Mouse (Mus musculus) c-Kit-positive CD71-negative TER-119-negative erythroid progenitor cells, embryonic 14.5 days (primary cell): ENCODE measurements around the gene Med24.
"Not testable (repeated sequence)": the region's sequence is repeated elsewhere in the genome, so short reads cannot be mapped to it uniquely, and the experiment has no call there.

Experiments used
- DNase-seq: peaks from one replicate; pipeline ENCODE4 v3.0.0-alpha.2; 2013; ENCODE audit warnings: low read depth

Med24 gene

DNA sequence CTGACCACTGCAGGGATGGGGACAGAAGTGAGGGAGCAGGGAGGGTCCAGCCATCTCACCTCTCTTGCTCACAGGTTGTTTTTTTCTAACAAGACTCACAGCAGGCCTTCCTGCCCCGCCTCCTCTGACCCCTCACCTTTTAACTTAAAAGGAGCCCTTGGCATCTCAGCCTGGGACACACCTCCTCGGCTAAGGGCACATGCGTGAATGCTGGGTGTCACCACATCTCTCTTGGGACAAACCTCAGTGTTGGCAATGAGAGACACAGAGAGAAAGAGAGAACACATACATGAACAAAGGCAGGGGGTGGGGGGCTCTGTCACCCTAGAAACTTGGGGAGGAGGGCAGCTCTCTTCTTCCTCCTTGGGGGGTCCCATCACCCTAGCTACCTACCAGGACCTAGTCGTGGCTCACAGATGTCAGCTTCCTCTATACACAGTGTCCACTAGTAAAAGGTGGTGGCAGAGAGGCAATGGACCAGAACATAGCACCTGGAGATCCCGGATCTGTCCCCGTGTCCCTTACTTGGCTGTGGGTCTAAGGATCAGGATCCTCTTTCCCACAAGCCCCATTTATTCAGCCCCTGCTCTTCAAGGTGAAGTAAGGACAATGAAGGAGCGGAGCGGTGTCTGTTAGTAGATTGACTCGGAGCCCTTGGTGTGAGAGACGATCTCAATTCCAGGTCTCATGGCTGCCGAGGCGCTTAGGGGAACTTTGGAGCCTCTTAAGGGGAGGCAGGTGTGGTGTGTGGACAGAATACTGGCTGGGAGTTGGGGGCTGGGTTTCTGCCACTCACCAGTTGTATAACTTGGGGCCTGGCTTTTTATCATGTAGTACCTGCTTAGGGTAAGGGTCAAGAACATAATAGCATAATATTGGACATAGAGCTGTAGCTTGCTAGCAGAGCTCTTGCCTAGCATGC lies 17.0 kb upstream of the Med24 start:
- DNase-seq, result no peak

DNA sequence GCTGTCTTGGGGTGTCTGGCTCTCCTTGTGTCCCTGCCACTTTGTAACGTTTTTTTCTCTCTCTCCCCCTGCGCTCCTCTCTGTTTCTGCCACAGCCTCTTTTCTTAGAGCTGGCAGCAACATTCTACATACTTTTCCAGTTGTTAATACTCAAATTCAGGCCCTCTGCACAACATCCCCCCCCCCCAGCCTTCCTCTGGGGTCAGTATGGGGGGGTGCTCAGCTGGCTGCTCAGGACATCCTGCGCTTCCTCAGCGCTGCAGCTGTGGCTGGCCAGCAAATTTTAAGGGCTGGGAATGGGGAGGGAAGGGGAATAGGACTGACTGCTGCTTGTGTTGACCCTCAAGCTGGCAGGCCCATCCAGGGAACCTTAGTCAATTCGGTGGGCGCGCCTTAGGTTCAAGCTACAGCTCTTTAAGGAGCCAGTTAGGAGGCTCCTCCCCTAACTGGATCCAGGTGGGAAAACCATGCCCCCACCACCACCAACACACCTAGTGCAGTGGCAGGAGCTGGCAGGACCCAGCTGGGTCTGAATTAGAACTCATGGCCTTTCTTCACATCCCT lies 15.3 kb upstream of the Med24 start:
- no peak for DNase-seq

DNA sequence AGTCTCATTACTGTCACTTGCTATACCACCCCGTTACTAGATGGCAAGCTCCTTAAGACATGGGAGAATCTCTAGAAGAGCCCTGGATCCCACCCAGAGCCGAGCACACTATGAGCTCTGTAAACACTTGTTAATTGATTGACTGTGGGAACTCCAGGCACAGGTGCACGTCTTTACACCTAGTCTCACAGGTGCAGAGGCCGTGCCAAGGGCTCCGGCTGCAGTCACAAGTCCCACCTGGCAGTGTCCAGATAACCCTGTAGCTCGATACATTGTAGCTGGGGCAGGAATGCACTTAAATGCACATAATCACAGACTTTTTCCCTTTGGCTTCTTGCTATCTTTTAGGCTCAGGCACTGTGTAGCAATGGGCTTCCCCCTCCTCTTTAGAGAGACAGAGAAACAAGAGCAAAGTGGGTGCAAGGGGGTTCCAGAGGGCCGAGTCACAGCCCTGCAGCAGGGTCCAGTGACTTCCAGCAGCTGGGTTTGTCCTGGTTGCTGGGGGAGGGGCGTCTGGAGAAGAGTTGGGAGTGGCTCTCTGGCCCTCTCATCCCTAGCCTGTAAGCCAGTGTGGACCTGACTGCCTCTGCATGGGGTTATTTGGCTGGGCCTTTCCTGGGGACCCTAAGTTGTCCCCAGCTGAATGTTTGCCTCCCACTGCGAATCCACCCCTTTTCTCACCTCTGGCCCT lies 14.6 kb upstream of the Med24 start:
- no peak for DNase-seq

DNA sequence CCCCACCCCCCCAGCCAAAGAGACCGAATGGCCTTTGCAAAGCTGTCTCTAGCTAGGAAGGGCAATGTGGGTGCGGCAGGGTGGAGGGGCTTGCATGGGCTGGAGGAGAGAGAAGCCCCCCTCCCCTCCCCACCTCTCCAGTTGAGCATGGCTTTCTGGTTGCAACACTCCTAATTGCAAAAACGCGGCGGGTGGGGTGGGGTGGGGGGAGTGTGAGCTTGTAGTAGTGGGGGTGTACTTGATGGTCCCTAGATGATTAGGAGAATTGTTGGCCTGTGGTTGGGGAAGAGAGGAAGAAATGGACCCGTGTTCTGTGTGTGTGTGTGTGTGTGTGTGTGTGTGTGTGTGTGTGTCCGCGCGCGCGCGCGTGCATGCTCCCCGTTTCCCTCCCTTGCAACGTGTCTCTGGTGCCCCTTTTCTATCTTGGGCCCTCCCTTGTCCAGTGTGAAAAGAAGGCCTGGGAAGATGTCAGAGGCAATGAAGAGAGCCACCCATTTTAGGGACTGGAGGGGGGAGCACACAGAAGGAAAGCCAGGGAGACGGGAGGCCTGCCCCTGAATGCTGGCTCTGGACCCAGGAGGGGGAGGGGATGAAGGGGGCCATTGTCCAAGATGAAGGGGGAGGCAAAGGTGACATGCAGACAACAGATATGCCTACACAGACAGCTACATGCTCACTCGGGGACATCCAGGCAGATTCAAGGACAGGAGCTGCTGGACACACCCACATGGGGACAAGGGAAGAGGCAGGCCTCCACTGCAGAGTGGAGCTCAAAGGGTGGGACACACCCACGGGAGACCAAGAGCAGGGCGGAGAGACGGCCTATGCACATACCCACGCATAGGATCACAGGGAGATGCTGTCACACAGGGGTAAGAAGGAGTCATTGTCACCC lies 13.4 kb upstream of the Med24 start:
- DNase-seq, result no peak

DNA sequence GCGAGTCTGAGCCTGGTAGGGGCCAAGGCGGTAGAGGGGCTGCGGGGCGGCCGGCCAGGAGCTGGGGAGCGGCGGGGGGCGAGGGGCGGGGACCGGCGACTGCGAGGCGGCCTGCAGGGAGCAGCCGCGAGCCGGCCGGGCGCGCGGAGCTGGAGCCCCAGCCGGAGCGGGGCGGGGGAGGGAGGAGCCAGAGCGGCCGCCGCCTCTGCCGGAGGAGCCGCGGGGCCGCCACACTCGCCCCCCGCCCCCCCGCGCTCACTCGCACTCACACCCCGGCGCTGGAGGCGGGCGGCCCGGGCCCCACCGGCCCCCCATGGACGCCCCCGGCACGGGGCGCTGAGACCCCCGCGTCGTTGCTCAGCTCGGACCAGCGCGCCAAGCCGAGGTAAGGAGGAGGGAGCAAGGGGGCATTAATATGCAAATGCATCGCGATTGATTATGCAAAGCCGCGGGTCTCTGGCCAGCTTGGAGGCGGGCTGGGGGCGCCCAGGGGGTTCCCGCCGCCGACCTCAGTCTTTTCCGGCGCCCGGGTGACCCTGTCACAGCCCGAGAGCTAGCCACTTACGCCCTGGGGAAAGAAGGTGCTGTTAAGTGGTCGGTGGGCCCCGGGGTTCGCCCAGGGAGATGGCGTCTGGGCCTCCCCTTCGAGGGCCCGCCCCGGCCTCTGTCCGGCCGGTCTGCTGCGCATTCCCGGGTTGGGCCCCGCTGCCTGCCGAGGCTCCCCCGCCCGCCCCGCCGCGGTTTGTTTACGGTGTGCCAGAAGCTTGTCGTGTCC lies 12.6 kb upstream of the Med24 start:
- DNase-seq, result no peak

DNA sequence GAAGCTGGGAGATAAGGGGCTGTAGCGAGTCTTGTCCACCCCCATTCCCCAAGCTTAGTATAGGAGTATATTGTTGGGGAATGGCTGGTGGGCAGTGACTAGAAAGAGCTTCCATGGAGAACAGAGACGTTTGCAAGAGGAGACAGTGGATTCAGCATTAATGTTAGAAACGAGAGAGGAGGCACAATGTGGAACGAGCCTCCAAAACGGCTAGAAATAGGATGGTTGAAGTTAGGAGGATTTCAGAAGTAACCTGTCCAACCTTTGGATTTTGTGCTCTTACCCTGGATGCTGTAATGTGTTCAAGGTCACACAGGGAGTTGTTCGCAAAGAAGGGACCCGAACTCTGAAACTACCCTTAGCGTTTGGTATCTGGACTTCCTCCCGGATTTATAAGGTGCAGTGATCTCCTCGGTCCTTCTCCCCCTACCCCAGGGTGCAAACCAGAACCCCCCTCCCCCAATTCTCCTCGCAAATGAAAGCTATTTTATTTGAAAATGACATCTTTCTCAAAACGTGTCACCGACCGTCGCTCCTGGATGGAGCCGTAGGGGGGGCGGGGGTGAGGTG lies 11.9 kb upstream of the Med24 start:
- no peak for DNase-seq

DNA sequence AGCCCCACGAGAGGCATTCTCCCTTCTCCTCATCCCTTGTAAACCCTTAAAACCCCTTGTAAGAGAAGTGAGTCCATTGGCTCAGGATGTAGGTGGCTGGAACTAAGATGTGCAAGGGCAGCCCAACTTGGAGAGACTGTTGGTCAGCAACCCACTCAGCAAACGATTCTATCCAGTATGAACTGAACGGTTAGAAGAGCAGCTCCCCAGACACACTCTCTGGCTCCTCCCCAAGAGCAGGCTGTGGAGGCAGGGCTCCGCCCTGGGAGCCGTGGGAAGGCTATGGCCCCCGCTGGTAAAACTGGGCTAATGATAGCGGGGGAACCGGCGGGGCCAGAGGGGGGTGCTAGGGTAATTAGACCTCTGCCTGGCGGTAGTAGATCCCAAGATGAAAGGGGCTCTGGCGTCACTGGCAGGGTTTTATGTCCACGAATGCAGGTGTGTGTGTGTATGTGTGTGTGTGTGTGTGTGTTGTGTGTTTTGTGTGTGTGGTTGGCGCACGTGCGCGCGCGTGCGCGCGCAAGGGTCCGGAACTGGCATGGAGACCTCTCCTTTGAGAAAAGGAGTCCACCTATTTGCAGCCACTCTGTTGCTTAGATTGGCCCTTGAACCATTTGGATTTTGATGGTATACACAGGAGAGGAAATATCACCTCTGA lies 11.3 kb upstream of the Med24 start, which contains the start of gene Thra:
TSS of gene Thra (plus strand) at position 246 of the 658 bp plus-strand sequence.
- DNase-seq, result no peak

DNA sequence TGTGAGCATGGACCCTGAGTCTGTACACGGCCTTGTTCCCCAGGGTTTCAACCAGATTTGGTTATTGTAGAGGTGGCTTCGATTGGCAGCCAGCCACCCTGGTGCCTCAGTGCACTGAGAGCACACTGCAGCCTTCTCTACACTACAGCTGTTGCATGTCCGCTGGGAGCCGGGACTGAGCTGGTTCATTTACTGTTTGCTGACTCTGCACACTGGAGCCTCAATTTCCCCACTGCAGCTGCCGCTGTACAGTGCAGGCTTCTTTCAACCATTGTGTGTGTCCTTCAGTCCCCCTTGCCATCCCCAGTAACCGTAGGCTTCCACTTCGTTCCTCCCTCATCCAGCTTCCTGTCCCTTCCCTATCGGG lies 10.8 kb upstream of the Med24 start:
- no peak for DNase-seq

DNA sequence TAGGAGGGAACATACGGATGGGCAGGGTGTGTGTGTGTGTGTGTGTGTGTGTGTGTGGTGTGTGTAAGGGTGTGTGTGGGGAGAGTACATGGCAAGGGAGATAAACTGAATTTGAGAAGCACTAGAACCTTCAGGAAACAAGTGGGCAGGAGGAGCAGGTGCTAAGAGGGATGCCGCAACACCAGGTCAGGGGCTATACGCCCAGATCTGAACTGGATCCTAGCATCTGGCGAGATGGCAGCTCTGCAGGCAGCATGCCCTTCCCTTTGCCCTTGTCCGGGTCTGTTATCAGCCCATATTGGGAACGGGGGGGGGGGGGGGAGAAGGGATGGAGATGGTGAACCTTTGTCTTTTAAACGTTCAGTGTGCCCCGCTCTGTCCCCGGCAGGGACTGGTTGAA lies 9.7 kb upstream of the Med24 start:
- DNase-seq, result no peak

DNA sequence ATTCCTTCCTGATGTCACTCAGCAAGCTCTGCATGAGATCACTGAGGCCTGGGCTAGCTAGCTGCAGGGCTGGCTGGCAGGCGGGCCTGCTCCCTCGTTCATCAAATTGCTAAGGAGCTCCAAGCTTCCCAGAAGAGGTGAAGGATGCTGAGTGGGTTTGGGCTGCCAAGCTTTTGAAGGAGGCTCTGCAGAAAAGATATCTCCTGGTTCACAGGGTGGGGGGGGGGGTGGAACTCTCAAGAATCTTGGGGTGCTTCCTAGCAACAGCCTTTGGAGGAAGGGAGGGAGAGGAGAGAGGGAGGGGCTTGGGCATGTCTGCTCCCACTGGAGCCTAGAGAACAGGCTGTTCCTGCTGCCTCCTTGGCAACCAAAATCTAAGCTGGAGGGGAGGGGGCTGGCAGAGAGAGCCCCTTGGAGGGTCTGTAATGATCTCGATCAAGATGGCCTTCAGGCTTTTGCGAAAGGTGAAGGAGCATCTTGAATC lies 9.2 kb upstream of the Med24 start:
- DNase-seq, result no peak

DNA sequence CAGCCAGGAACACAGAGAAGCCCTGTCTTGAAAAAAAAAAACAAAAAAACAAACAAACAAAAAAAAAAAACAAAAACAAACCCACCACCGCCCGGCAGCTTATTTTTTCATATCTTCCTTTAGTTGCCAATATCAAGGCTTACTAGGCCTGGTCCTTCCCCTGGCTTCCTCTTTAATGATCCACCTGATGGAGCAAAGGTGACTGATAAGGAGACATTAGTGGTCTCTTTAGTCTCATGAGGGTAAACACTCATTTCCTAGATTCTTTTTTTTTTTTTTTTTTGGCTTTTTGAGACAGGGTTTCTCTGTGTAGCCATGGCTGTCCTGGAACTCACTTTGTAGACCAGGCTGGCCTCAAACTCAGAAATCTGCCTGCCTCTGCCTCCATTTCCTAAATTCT lies 8.0 kb upstream of the Med24 start:
- not testable (repeated sequence) for DNase-seq

DNA sequence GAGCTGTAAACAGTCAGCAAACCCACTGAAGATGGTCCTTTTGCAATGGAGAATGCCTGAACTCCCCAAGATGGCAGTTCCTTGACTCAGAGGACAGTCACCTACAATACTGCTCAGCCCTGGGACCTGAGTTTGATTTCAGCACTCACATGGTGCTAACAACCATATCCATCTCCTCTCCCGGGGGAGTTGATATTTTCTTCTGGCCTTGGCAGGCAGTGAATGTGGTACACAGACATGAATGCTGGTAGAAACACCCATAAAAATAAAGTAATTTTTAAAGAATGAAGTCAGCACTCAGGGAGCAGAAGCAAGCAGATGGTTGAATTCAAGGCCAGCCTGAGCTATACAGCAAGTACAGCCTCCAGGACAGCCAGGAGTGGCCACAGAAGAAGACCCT lies 6.9 kb upstream of the Med24 start:
- no peak for DNase-seq

DNA sequence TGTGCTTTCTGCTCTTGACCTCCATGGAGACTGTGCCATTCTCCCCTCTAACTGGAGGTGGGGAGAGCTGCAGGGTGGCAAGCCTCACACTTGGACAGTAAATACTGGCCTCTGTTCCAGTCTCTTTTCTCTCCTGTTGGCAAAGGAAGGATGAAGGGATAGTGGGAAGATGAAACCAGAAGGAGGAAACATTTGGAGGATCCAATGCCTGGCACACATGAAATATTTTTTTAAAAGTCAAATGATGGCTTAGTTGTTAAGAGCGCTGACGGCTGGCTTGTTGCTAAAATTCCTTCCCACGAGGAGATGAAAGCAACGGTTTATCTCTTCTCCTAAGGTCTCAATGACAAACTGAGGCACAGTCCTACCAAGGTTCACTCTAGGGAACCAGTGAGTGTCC lies 5.9 kb upstream of the Med24 start:
- no peak for DNase-seq

DNA sequence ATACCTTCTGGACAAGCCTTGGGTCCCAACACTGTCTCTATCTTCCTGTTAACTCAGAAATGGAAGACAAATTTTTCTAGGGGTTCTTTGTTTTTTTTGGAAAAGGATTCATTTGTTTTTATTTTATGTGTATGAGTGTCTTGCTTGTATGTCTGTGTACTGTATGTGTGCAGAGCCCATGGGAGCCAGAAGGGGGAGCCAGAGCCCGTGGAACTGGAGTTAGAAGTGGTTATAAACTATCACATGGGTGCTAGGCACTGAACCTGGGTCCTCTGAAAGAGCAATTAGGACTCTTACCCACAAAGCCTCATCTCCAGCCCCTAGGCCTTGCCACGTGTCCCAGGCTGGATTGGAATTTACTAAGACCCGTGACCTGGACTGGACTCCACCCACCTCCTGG lies 4.8 kb upstream of the Med24 start:
- DNase-seq, result no peak

DNA sequence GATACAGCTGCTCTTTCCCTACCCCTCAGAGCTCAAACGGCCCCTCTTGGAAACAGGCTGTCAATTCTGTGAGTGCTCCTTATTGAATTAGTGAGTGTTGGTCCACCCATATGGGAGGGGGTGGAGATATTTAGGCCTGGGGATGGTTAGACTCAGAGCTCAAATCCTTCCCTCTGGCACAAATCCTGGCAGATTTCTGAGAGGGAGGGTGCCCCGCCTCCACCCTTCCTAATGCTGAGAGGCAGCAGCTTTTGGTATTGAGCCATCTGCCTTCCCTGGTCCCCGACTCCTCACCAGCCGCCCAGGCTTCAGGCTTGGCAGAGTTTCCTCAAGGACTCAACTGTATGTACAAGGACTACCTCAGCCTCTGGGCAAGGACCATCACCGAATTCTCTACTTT lies 1.9 kb upstream of the Med24 start:
- no peak for DNase-seq

DNA sequence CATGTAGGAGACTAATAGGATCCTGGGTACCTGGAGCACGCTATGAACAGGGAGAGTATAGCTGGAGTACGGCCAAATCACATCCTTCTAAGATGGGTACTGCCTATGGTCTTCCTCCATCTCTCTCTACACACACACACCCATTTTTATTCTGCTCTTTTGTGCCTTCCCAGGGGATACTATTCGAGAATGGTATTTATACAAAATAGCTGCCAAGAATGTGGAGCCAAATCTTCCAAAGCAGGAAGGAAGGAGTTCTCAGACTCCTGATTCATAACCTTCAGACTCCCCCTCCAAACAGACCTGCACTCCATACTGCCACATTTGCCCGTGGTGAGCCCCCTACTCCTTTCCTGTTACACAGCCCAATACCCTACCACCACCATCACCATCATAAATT lies 1.5 kb upstream of the Med24 start:
- no peak for DNase-seq

DNA sequence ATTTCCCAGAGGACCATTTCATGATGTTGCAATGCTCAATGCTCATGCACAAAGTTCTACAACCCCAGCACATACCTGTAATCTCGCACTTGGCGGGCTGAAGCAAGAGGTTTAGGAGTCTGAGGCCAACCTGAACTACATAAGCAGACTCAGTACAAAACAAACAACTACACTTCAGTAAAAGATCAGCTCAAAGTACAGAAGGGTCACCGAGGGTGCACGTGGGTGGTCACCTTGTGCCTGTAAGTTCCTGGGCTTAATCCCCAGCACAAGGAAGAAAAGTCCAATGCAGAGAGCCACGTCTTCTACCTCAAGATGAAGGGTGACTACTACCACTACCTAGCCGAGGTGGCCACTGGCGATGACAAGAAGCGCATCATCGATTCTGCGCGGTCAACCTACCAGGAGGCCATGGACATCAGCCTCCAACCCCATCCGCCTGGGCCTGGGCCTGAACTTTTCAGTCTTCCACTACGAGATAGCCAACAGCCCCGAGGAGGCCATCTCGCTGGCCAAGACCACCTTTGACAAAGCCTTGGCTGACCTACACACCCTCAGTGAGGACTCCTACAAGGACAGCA lies 3.2 kb downstream of the Med24 start:
- DNase-seq, result no peak

DNA sequence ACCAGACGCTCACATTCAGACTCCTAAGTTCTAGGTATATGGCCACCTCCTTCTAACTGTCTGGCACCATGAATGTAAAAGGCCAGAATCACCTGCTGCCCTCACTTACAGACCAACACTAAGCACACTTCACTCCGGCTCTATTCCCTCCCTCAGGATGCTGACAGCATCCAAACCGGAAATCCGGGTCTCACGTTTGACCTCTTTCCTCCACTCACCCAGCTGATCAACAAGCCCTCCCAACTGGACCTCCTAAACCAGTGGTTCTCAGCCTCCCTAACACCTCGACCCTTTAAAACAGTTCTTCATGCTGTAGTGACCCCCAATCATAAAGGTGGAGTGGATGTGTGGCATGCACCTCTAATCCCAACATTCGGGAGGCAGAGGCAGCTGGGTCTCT lies 6.1 kb downstream of the Med24 start:
- DNase-seq, result no peak

DNA sequence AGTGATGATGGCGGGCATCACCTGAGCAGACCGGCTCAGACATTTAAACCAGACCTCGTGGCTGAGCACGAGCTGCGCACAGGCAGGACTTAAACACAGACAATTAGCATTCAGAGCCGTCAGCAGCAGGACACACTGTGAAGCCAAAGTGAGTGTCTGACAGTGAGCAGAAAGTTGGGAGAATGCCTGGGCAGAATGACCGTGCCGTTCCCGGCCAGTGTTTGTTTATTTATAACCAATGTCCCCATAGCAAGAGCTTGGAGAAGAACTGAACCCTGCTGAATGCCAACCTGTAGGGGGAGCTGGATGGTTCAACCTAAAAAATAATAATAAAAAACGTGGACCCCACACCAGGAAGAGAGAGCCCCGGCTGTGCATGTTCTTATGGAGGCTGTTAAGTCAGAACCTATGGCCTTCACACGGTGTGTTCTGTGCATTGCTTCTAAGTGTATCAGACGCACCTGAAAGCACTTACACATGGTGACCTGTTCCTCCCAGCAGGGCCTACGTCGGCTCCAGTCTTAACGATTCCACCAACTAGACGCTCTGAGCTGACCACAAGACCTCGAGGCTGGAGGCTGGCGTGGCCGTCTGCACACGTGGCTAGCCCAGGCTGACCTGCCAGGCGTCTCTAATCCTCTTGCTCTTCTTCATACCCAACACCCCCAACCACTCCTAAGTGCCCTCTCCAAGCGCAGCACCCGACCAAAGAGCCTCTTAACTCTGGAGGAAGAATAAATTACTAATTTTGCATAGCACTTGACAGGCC lies 7.6 kb downstream of the Med24 start:
- DNase-seq, result no peak
